Mouse (Mus musculus) spleen, postnatal 10 days (tissue): ENCODE results near the gene Dgkd.

Experiments used
- DNase-seq, 2 experiments: peaks; one replicate each; pipeline ENCODE4 v3.0.0; 2021 to 2022; ENCODE audit warnings: low spot score in 2 of 2

Gene Dgkd

DNA sequence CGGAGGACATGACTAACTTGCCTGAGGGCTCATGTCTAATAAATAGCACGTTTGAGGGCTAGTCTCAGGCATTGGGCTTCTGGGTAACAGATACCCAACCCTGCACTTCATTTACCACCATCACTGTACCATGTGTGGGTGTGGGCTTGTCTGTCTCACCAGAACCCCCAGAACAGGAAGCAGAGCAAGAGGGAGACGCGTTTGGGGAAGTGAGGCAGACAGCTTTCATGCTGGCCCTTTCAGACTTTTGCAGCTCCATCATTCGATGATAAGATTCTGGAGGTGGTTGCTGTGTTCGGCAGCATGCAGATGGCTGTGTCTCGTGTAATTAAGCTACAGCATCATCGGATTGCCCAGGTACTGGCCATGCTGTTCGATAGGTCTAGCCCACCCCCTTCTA, 82.0 kb downstream of the Dgkd start:
- DNase-seq = peak in 1 of 2 experiments; percentile 28

DNA sequence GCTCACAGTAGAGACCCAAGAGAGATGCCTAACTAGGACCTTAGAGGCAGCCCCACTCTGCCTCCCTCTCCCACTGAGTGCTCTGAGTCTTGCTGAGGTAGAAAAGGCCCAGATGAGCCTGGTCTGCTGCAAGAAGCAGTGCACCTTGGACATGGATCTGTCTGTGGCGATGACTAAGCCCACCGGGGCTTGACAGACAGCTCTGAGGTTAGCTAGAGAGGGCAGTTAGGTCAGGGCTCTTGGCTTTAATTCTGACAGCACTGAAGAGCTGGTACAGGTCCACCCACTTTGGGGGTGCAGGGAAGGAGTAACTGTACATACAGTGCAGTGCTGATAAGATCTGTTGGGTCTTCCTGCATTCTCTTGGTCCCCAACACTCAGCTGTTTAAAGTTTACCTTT, 82.5 kb downstream of the Dgkd start:
- no peak for DNase-seq

DNA sequence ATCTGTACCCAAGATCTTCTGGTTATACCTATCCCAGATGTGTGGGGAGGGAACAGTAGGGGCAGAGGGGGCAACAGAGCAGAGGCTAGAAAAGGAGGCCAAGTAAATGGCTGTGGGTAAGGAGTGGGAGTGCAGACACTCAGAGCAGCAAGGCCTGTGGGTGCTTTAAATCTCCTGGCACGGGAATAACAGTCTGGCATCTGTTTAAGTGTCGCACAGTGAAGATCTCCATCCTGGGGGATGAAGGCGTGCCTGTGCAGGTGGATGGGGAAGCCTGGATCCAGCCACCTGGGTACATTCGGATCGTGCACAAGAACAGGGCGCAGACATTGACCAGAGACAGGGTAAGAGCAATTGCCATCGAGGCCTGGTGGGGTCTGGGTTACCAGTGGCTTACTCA, 83.0 kb downstream of the Dgkd start:
- no peak for DNase-seq

DNA sequence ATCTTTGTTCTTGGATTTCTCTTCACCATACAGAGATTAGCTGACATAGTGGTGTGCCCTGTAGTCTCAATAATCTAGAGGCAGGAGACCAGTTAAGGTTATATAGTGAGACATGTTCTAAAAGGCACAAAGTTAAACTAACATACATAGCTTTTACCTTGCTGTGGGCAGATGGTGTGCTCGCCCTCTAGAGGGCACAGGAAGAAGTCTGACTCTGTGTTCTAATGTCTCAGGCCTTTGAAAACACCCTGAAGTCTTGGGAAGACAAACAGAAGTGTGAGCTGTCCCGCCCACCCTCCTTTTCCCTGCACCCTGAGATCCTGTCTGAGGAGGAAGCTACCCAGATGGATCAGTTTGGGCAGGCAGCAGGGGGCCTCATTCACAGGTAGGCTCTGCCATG, 83.4 kb downstream of the Dgkd start:
- DNase-seq = no peak

DNA sequence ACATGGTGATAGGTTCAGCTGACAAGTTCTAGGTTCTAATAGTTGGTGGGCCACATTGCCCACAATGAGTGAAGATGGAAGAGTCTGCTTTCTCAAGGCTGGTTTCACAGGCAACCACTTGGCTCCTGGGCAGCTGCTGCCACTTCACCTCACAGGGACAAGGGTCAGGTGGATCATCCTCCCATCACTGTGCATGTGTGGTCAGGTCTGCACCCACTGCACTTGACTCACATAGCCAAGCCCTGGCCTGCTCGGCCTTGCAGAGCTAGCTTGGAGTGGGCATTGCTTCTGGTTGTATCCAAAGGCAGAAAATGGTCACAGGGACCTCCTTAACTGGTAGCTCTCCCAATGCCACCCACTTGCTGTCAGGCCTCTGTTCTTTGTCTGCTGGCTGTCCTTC, 88.7 kb downstream of the Dgkd start:
- DNase-seq = no peak

DNA sequence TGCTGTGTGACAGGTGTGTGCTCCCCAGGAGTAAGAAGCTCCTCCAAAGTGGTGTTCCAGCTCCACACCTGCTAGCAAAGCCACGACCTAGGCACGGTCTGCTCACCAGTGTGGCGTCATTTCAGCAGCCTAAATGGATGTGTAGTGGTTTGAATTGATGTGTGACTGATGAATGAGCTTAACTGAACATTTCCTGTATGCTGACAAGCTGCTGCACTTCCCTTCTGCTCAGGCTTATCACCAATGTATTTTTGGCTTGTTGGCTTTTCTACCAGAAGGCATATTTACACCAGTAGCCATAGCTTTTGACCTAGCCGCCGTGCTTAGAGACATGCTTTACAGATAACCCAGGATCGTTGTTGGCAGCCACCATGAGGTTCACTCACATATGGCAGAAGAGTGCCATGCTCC, 94.6 kb downstream of the Dgkd start:
- no peak for DNase-seq

DNA sequence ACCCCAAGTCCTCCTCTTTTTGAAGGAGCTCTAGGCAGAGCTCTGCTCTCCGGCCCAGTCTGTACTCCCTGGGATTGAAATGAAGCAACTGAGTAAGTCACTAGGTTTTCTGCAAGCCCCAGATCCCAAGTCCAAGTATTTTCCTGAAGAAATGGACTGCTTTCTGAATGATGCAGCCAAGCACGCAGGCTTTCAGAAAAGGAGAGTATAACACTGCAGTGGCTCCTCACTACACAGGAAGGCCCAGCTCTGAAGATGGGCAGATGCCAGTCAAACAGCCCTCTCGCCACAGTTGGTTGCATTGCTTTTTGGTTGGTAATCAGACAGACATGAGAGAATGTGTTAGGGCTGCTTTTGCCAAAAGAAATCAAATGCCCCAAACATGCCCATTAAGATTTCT, 98.6 kb downstream of the Dgkd start:
- DNase-seq = no peak

DNA sequence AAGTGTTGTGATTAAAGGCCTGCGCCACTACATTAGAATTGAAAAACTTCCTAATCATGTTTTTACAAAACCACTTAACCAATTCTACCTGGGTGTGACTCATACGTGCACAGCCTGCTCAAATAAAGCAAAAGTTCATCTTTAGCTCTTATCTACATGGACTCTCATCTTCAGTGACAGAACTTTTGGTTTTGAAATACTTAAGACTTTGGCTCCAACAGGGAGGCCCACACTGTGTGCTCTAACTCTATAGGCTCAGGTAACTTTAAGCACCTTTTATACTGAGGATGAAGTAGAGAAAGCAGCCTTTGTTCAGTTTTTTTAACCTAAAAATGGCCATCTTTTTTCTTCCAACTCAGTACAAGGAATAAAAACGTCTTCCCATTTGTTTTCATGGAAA, 100.0 kb downstream of the Dgkd start:
- no peak for DNase-seq

DNA sequence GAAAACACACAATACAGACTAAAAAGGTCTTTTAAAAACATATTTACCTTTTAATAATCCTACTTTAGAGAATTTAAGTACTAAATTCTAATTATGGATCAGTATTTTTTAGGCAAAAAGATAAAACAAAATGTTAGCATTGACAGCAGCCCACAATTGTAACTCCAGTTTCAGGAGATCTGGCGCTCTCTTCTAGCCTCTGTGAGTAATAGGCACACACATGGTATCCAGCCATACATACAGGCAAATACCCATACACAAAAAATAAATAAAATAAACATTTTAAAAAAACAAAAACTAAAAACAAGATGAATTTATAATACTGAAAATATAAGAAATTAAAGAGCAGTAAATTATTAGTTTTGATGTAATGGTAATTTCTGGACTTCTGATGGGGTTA, 105.8 kb downstream of the Dgkd start:
- DNase-seq = peak in 1 of 2 experiments; percentile 14

DNA sequence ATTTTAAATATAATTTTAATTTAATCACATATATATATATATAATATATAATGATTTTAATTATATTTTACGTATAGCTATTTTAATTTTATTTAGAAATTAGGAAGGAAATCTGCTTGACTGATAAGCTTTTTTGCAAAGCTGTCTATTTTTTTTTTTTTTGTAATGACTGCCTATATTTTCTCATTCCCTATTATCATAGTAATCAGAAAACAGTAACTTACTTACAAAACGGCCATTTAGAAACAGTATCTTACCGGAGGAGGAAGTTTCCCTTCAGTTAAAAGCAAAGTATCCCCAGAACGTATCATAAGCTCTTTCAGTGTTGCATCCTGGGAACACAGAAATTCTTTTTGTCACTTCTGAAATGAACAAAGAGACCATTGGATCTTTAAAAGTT, 106.4 kb downstream of the Dgkd start:
- no peak for DNase-seq

DNA sequence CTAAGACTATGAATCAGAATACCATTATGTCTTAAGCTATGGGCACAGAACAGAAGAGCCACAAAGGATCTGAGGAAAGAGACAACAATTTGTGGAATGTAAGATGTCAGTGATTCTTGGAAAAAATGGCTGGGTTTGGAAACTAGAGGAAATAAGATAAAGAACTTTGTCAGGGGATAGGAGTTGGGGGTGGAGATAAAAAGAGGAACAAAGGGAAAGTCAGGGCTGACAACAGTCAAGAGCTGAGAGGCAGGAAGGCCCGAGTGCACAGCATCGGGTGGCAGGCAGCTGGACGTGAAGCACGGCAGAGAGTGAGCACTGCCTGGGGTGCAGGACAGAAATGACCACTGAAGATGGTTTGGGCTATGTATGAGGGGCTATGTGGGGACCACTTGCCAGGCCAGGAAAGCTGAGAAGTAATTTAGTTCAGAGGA, 106.9 kb downstream of the Dgkd start:
- peak; percentile 29 to 65 for DNase-seq

DNA sequence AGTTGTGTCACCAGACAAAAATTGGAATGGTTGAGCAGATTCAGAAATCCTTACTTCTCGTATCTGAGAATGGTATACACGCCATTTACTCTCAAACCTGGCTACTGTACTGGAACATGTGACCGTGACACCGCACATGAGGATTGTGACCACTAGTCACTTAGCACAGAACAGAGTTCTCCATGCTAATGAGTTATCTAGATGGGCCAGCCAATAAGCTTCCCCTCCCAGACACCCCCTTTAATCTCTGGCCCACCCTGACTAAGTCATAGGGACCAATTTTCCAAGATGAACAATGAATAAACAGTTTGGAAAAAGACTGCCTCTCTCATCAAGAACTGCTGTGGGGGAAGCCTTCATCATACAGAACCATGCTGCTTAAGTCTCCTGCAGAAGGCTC, 107.7 kb downstream of the Dgkd start:
- DNase-seq = peak in 1 of 2 experiments; percentile 15

DNA sequence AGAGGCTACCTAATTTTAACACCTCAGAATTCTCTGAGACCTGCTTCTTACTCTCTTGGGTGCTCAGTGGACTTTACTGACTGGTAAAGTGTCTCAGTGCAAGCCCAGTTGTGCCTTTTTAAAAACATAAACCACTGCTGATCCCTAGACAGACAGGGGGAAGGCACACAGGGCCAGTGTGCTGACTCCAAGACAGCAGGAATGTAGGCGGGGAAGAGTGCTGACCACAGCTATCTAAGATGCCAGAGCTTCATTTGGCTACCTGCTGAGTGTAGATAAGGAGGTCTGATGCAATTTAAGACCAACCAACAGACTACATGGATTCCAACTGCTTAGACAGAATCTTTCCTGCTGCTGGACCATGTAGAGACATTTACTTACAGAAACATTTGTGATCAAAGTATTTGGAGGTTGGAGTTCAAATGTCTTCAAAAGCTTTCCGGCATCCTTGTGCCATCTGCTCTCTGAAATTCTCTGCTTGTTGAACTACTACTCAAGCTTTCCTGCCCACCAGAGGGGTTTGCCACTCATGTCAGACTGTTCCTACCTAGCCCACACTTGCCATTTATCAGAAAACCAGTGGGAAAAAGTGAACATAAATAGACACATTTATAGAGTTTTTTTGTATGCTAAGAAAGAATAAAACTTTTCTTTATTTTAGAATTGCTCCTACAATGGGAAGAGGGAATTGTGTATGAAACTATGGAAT, 108.5 kb downstream of the Dgkd start:
- DNase-seq = peak; percentile 57 to 77

DNA sequence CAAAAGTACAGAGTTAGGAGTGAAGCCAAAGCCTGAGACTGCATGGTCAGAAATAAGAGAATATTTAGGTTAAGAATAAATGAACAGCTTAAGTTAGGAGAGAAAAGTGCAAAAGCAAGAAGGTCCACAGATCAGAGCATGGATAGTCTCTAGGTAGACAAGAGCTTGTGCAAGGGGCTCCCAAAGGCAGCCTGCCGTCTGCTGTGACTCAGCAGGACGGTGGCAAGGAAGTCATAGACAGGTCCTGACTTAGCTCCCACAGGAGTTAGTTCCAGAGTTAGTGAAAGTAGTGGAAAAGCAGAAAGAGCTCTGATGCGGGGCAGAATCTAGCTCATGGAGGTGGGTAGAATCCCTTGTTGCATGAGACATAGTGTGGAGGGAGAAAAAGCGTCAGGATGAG, 117.3 kb downstream of the Dgkd start:
- no peak for DNase-seq

DNA sequence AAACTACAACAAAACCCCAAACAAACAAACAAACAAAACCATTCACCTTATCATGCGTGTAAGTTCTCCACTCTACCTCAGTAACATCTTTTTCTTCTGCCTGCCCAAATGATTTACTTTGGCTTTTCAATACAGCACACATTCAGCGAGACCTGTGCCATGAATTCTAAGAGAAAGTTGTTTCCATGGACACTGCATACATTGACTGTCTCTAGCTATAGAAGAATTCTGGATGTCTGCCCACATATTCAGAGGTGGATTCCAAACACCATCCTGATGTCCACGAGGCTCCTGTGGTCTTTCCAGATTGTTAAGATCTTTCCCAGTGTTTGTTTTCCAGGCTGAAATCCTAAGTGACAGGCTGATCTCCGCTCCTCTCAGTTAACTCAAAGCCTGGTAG, 129.2 kb downstream of the Dgkd start:
- DNase-seq = no peak

DNA sequence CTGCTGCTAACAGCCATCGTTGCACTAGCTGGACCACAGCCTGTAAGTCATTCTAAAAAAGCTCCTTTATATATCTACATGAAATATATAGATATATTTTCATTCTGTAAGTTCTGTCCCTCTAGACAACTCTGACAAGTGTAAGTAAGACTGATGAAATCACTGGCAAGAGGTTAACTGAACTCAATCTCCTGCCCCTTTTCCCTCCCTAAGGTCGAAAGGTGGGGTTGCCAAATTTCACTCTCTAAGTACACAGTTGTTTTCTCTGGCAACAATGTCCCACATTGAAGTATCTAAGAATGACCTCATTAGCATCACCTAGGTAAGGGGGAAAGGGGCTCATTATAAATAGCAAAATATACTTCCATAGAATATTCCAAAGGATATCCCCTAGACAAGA, 139.6 kb downstream of the Dgkd start:
- no peak for DNase-seq
